Mouse (Mus musculus): ENCODE data around the gene Ankrd40. TPM values are rescaled to one million over a fixed set of nuclear protein-coding genes. Genes with fewer than 3 reads are reported as not detected.
A peak's percentile ranks its signal among the peaks of the same experiment; 100 is the strongest.

Gene Ankrd40
- 24.1 and 25.8 TPM in 2 replicates for polyA plus RNA-seq (2014; fragmentation: Nextera tagmentation; extraction: Ambion mirVana)

DNA sequence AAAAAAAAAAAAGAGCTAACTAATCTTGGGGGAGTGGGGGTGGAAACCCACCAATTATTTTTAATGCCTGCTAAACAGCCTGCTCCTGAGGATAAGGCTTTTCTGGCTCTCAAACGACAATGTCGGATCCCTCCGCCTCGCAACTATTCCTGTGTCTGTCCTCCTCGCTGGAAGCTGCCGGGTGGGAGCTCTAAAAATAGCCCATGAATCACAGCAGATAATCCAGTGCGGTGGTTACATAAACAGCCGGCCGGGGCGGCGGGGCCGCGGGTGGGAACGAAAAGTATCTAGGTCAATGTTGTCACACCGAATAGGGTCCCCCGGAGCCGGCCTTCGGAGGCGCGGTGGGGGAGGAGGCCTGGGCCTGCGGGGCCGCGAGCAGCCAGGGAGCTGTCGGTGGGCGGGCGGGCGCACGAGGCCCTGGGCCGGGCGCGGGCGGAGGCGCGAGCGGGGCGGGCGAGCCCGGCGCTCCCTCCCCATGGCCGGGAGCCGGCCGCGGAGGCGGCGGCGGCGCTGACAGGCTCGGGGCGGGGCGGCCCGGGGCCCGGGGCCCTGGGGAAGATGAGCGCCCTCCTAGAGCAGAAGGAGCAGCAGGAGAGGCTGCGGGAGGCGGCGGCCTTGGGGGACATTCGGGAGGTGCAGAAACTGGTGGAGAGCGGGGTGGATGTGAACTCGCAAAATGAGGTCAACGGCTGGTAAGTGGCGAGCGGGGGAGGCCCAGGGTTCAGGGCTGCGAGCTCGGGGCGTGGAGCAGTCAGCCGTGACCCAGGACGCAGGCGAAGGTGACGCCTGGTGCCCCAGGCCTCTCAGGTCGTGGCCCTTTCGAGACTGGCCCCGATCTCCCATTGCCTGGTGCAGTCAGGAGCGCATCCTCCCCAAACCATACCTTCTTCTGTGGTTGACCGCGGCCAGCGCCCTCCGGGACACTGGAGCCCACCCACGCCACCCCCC lies at the start of gene Ankrd40:
Gene Ankrd40, plus strand, starts transcription at position 309 of the 951 bp plus-strand sequence.
- peak; percentile 96 for DNase-seq (ENCODE audit: low spot score)
- Histone ChIP-seq H3K36me3 (ENCODE audit: control insufficient read depth, insufficient read depth, low read length) (no peaks in the 10 kb centered on the region), H3K9ac (ENCODE audit: low read length) (peak within 1 kb of the TSS; percentile 97), H3K27me3 (ENCODE audit: control insufficient read depth, insufficient read depth, low read length) (no peaks in the 10 kb centered on the region), H3K9me3 (ENCODE audit: control insufficient read depth, low read length) (no peaks in the 10 kb centered on the region), H3K4me2 (ENCODE audit: low read depth, low read length, severe bottlenecking) (peak within 1 kb of the TSS; percentile 70), H3K4me3 (ENCODE audit: low read depth, low read length) (peak within 1 kb of the TSS; percentile 77), H3K4me1 (replicated peaks; ENCODE audit: control insufficient read depth, insufficient read depth, low read length) (peaks cover 8% of the 10 kb centered on the region; the same call in 1 of the 2 replicates), H3K27ac (ENCODE audit: low read depth, low read length) (peak within 1 kb of the TSS; percentile 98)
- ATAC-seq (replicated peaks; ENCODE audit: low FRiP score) = peak; percentile 85
- under 1% methylated on average over 62 of the region's 78 CpGs for WGBS

DNA sequence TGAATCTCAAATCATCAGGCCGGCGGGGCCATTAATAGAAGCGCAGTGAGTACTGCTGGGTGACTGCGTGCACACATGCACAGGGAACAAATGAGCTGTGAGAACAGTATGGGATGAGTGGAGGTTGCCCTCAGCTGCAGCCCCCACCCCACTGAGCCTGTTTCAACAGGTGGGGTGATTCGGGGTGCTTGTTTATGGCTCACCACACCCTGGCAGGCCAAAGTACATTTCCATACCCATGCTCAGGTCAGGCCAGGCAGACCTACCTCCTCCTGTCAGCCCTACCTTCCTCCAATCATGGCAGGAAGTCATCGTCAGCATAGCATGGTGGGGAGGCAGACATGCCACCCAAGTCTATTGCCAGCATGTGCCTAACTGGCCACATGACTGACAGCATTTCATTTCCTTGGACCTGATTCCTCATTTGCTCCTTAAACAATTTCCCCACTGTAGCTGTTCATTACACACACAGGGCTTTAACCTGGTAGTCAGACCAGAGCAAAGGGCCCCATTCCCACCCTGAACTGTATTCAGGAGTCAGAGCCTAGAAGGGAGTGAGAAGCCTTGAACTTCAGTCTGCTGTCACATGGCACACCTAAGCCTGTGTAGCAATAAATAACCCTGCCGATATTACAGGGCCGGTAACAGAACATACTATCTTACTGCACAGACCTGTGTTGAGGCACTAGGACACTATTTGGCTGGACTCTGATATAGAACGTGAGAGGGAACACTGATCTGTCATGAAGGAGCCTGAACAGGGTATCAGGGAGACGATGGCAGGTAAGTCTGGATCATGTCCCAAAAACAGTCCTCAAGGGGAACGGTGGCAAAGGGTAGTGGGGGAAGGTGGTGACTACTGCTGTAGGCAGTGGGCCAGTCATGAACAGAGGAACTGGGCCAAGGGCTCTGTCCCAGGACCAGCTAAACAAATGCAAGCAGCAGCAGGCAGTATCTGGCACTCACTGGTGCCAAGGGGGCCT lies 46.3 kb upstream of the Ankrd40 start, which contains the start of gene Gm21885:
Gene Gm21885, plus strand, starts transcription at position 675 of the 983 bp plus-strand sequence.
- Histone ChIP-seq H3K9ac (ENCODE audit: low read length) (no peak within 1 kb of the TSS), H3K4me2 (ENCODE audit: low read depth, low read length, severe bottlenecking) (no peak within 1 kb of the TSS), H3K27me3 (ENCODE audit: control insufficient read depth, insufficient read depth, low read length) (no peaks in the 10 kb centered on the region), H3K27ac (ENCODE audit: low read depth, low read length) (no peak within 1 kb of the TSS), H3K36me3 (ENCODE audit: control insufficient read depth, insufficient read depth, low read length) (peaks cover 4% of the 10 kb centered on the region; the same call in 1 of the 2 replicates), H3K4me3 (ENCODE audit: low read depth, low read length) (no peak within 1 kb of the TSS), H3K9me3 (ENCODE audit: control insufficient read depth, low read length) (no peaks in the 10 kb centered on the region), H3K4me1 (replicated peaks; ENCODE audit: control insufficient read depth, insufficient read depth, low read length) (peaks cover 6% of the 10 kb centered on the region; the same call in 1 of the 2 replicates)
- WGBS = 89% methylated on average over 11 of the region's 11 CpGs
- DNase-seq (ENCODE audit: low spot score) (peak; percentile 50), ATAC-seq (replicated peaks; ENCODE audit: low FRiP score) (no peak)

DNA sequence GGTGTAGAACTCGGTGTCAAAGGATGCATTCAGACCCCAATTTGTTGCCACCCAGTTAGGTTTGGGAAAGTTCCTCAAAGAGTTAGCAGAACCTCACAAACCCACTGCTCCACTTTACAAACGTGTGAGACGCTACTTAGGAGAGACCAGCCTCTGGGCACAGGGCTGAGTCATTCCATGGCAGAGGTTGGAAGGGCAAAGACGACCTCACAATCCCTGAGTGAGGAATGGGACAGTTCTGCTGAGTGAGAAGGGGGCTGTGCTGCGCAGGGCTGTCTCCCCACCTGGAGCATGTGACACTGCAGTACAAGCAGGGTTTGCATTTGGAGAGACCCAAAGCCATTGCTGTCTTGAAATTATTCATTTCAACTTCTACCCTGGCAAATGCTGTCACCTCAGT lies 45.5 kb upstream of the Ankrd40 start:
- H3K9ac ChIP-seq (ENCODE audit: low read length) = no peak overlapping the region
- H3K9me3 ChIP-seq (ENCODE audit: control insufficient read depth, low read length) = no peaks in the 10 kb centered on the region
- no peak overlapping the region for H3K4me3 ChIP-seq (ENCODE audit: low read depth, low read length)
- peaks cover 4% of the 10 kb centered on the region for H3K36me3 ChIP-seq (ENCODE audit: control insufficient read depth, insufficient read depth, low read length)
- peak; percentile 35 for DNase-seq (ENCODE audit: low spot score)
- H3K27ac ChIP-seq (ENCODE audit: low read depth, low read length) = no peak overlapping the region
- no peaks in the 10 kb centered on the region for H3K27me3 ChIP-seq (ENCODE audit: control insufficient read depth, insufficient read depth, low read length)
- WGBS = 69% methylated on average over 5 of the region's 5 CpGs
- H3K4me2 ChIP-seq (ENCODE audit: low read depth, low read length, severe bottlenecking) = no peak overlapping the region
- no peak for ATAC-seq (replicated peaks; ENCODE audit: low FRiP score)
- H3K4me1 ChIP-seq (replicated peaks; ENCODE audit: control insufficient read depth, insufficient read depth, low read length) = peaks cover 1% of the 10 kb centered on the region; the same call in 1 of the 2 replicates

DNA sequence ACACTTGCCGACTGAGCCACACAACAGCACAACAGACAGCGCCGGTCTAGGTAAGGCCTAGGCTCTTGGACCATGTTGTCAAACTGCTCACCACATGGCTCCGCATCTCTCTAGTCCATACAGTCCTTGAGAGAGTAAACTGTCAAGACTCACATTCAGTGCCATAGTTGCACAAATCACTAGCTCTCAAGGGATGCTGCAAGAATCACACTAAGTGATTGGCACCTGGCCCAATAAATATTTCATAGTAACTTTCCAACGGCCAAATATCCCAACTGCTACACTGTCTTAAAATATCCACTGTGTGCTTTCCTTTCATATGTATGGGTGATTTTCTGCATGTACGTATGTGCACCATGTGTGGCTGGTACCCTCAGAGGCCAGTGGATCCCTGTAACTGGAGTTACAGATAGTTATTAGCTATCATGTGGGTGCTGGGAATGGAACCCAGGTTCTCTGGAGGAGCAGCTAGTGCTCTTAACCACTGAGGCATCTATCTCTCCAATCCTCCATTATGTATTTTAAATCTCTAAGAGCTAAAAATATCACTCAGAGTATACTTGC lies 44.2 kb upstream of the Ankrd40 start:
- Histone ChIP-seq H3K27ac (ENCODE audit: low read depth, low read length) (no peak overlapping the region), H3K4me2 (ENCODE audit: low read depth, low read length, severe bottlenecking) (no peak overlapping the region), H3K36me3 (ENCODE audit: control insufficient read depth, insufficient read depth, low read length) (peaks cover 4% of the 10 kb centered on the region), H3K27me3 (ENCODE audit: control insufficient read depth, insufficient read depth, low read length) (no peaks in the 10 kb centered on the region), H3K4me3 (ENCODE audit: low read depth, low read length) (no peak overlapping the region), H3K9ac (ENCODE audit: low read length) (no peak overlapping the region), H3K9me3 (ENCODE audit: control insufficient read depth, low read length) (no peaks in the 10 kb centered on the region), H3K4me1 (replicated peaks; ENCODE audit: control insufficient read depth, insufficient read depth, low read length) (no peaks in the 10 kb centered on the region; the same call in 1 of the 2 replicates)
- WGBS = 94% methylated on average over 6 of the region's 6 CpGs
- DNase-seq (ENCODE audit: low spot score) (no peak), ATAC-seq (replicated peaks; ENCODE audit: low FRiP score) (no peak)

DNA sequence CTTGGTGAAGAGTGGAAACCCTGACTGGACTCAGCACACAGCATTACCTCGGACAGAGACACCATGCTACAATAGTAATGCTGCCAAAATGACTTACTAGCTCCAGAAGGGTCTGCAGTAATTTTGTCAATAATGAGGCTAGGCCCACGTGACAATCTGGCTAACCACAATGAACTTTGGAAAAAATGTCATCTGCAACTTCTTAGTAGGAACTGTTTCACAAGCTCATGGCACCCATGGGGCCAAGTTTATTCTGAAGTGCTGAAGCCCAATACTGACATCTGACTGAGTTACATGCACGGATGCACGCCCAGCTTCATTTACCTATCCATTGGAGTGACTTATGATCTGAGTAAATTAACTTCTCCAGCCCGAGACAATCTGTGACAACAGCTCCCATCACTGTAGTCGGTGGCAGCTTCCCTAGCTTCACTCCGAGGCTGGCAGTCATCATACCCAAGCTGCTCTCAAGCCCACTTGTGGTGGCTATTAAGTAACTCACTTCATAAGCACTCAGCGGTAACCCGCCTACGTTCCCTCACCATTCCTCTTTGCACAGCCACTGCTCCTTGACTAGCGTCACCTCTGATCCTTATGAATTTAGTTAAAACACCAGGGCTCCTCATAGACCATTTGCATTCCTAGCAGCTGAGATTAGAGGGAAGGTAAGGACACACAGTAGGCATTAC lies 41.8 kb upstream of the Ankrd40 start:
- Histone ChIP-seq H3K27me3 (ENCODE audit: control insufficient read depth, insufficient read depth, low read length) (no peaks in the 10 kb centered on the region), H3K27ac (ENCODE audit: low read depth, low read length) (no peak overlapping the region), H3K9me3 (ENCODE audit: control insufficient read depth, low read length) (no peaks in the 10 kb centered on the region), H3K9ac (ENCODE audit: low read length) (no peak overlapping the region), H3K4me2 (ENCODE audit: low read depth, low read length, severe bottlenecking) (no peak overlapping the region), H3K4me3 (ENCODE audit: low read depth, low read length) (no peak overlapping the region), H3K36me3 (ENCODE audit: control insufficient read depth, insufficient read depth, low read length) (peaks cover 18% of the 10 kb centered on the region), H3K4me1 (replicated peaks; ENCODE audit: control insufficient read depth, insufficient read depth, low read length) (no peaks in the 10 kb centered on the region)
- DNase-seq (ENCODE audit: low spot score) = no peak
- ATAC-seq (replicated peaks; ENCODE audit: low FRiP score) = no peak
- 94% methylated on average over 11 of the region's 11 CpGs for WGBS

DNA sequence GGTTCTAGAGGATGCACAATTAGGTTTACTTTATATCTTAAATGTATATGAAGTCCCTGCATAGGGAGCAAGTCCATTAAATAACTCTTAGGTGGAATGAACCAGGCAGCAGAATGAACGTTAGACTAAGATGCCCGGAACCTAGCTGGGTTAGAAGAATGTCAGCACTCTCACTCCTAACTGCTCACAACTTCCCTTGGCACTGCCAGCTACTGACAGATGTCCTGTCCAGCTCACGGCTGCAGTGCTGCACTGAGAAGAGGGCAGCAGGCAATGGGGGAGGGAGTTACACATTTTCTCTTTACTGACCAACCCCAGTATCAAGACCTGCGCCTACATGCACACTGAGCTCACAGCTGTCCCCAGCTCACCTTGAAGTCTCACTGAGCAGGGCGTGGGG lies 40.7 kb upstream of the Ankrd40 start:
- Histone ChIP-seq H3K9me3 (ENCODE audit: control insufficient read depth, low read length) (no peaks in the 10 kb centered on the region), H3K27me3 (ENCODE audit: control insufficient read depth, insufficient read depth, low read length) (no peaks in the 10 kb centered on the region), H3K36me3 (ENCODE audit: control insufficient read depth, insufficient read depth, low read length) (peaks cover 18% of the 10 kb centered on the region), H3K9ac (ENCODE audit: low read length) (no peak overlapping the region), H3K27ac (ENCODE audit: low read depth, low read length) (no peak overlapping the region), H3K4me3 (ENCODE audit: low read depth, low read length) (no peak overlapping the region), H3K4me1 (replicated peaks; ENCODE audit: control insufficient read depth, insufficient read depth, low read length) (no peaks in the 10 kb centered on the region), H3K4me2 (ENCODE audit: low read depth, low read length, severe bottlenecking) (no peak overlapping the region)
- 93% methylated on average over 5 of the region's 5 CpGs for WGBS
- no peak for ATAC-seq (replicated peaks; ENCODE audit: low FRiP score)
- DNase-seq (ENCODE audit: low spot score) = no peak

DNA sequence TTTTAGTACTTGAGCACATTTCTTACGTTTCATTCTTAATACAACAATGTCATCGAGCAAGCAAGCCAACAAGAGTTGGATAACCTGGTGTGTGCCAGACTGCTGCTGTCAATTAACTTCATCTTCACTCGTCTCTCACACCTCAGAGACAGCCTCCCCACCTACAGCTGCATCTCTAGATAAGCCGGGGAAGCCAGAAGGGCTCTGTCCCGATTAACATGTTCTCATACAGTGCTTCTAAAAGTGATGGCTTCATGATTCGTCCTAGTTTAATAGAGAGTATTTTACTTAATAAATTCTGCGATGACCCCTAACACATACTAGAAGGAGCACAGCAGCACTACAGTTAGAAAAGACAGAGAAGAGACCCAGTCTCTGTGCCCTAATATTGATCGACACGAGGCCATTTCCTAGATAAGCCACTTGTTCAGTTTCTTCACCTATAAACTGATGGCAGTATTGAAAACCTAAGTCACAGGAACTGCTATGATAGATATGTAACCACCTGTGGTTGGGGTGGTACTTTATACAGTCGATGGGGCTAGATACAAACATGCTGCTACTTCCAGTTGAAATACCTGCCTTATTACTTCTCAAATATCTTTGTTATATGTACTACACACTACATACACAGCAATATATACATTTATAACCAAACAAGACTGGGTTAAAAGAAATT lies 37.6 kb upstream of the Ankrd40 start:
- 93% methylated on average over 10 of the region's 10 CpGs for WGBS
- no peaks in the 10 kb centered on the region for H3K4me1 ChIP-seq (replicated peaks; ENCODE audit: control insufficient read depth, insufficient read depth, low read length)
- H3K4me3 ChIP-seq (ENCODE audit: low read depth, low read length) = no peak overlapping the region
- no peak overlapping the region for H3K9ac ChIP-seq (ENCODE audit: low read length)
- H3K9me3 ChIP-seq (ENCODE audit: control insufficient read depth, low read length) = no peaks in the 10 kb centered on the region
- H3K4me2 ChIP-seq (ENCODE audit: low read depth, low read length, severe bottlenecking) = no peak overlapping the region
- peaks cover 18% of the 10 kb centered on the region for H3K36me3 ChIP-seq (ENCODE audit: control insufficient read depth, insufficient read depth, low read length)
- DNase-seq (ENCODE audit: low spot score) = no peak
- H3K27me3 ChIP-seq (ENCODE audit: control insufficient read depth, insufficient read depth, low read length) = no peaks in the 10 kb centered on the region
- no peak for ATAC-seq (replicated peaks; ENCODE audit: low FRiP score)
- no peak overlapping the region for H3K27ac ChIP-seq (ENCODE audit: low read depth, low read length)

Data from forebrain, embryonic 11.5 days (tissue).